Mouse (Mus musculus) C2C12 (cell line): ENCODE measurements around the gene Rpl34. TPM values are rescaled to one million over a fixed set of nuclear protein-coding genes. Genes with fewer than 3 reads are reported as not detected.

ENCODE experiments used
- H3K27me3 ChIP-seq: one replicate; pipeline ENCODE4 v1.6.1; 2011; ENCODE audit not compliant: control insufficient read depth, insufficient read depth, insufficient read length
- H3K36me3 ChIP-seq: one replicate; pipeline ENCODE4 v1.6.1; 2011; ENCODE audit not compliant: control insufficient read depth, insufficient read depth
- H3K4me3 ChIP-seq: one replicate; pipeline ENCODE4 v1.5.1; 2011; ENCODE audit warnings: mild to moderate bottlenecking, control low read depth; ENCODE audit not compliant: poor library complexity, insufficient read depth, severe bottlenecking
- H3K79me2 ChIP-seq: one replicate; pipeline ENCODE4 v1.6.1; 2011; ENCODE audit not compliant: control insufficient read depth, insufficient read depth
- H3K79me3 ChIP-seq: one replicate; pipeline ENCODE4 v1.6.1; 2011; ENCODE audit warnings: low read depth, control low read depth
- H3ac ChIP-seq: one replicate; pipeline ENCODE3; 2011; ENCODE audit warnings: low read depth; ENCODE audit not compliant: control insufficient read depth, insufficient read length
- CEBPB ChIP-seq: IDR thresholded peaks from one replicate; pipeline ENCODE4 v1.6.1; 2011; ENCODE audit warnings: low read depth, mild to moderate bottlenecking, control low read depth, moderate library complexity
- CTCF ChIP-seq: IDR thresholded peaks from one replicate; pipeline ENCODE4 v1.5.1; 2011; ENCODE audit not compliant: control insufficient read depth, insufficient read depth, insufficient read length
- FOSL1 ChIP-seq: IDR thresholded peaks from one replicate; pipeline ENCODE4 v1.8.0; 2011; ENCODE audit warnings: mild to moderate bottlenecking, low read length; ENCODE audit not compliant: poor library complexity, insufficient read depth, severe bottlenecking
- MAX ChIP-seq: IDR thresholded peaks from one replicate; pipeline ENCODE4 v1.6.1; 2011; ENCODE audit warnings: mild to moderate bottlenecking, control low read depth
- MYOD1 ChIP-seq: IDR thresholded peaks from one replicate; pipeline ENCODE4 v1.6.1; 2011; ENCODE audit warnings: low read depth; ENCODE audit not compliant: control insufficient read depth, insufficient read length
- MYOG ChIP-seq: IDR thresholded peaks from one replicate; pipeline ENCODE4 v1.6.1; 2011; ENCODE audit not compliant: control insufficient read depth, insufficient read length; ENCODE audit errors: extremely low read depth
- USF1 ChIP-seq: IDR thresholded peaks from one replicate; pipeline ENCODE4 v1.6.1; 2011; ENCODE audit warnings: low read depth, mild to moderate bottlenecking, control low read depth, moderate library complexity
- polyA plus RNA-seq: library from polyadenylated mRNA; unstranded; fragments of >200 nt; fragmentation: generic; extraction: Trizol; gene quantifications from one replicate; pipeline ENCODE4 v1.2.1, GENCODE M21; 2012; ENCODE audit warnings: missing spikeins

Gene Rpl34
- polyA plus RNA-seq, 1 experiment: 2,364 TPM

DNA sequence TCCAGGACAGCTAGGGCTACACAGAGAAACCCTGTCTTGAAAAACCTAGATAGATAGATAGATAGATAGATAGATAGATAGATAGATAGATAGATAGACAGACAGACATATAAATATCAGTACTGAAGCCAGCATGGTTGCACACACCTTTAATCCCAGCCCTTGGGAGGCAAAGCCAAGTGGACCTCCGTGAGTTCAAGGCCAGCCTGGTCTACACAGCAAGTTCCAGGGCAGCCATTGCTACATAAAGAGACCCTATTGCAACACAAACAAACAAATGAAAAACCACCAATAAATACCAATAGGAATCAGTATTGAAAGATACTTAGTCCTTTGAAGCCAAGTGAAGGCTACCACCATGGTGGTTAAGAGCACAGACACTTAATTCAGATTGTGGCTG is 43.1 kb downstream of the Rpl34 start:
- Histone ChIP-seq H3ac (no peak overlapping the region), H3K36me3 (no peaks in the 10 kb centered on the region), H3K27me3 (no peaks in the 10 kb centered on the region), H3K79me2 (no peaks in the 10 kb centered on the region), H3K4me3 (no peak overlapping the region), H3K79me3 (no peaks in the 10 kb centered on the region)
- TF ChIP-seq MAX: no peak
- TF ChIP-seq CEBPB: no peak
- TF ChIP-seq USF1: no peak
- TF ChIP-seq CTCF: no peak
- no peak for TF ChIP-seq MYOG
- no peak for TF ChIP-seq MYOD1
- no peak for TF ChIP-seq FOSL1

DNA sequence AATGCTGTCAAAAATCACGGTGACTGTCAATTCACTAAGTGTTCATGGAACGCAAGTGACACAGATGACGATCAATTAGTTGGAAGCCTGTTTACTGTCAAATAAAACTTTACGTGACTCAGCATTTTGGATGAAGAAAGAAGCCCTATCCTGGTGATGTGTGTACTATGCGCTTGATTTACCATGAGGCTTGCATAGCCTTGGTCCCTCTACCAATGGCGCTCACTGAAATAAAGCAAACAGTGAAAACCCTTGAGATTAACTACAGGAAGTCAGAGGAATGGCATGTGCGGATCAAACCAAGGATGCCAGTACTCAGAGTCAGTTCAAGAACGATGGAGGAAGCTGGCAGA is 45.2 kb downstream of the Rpl34 start:
- no peaks in the 10 kb centered on the region for H3K79me3 ChIP-seq
- no peak overlapping the region for H3K4me3 ChIP-seq
- H3K36me3 ChIP-seq: no peaks in the 10 kb centered on the region
- H3K27me3 ChIP-seq: no peaks in the 10 kb centered on the region
- no peak overlapping the region for H3ac ChIP-seq
- TF ChIP-seq MYOD1 (no peak), CTCF (no peak), USF1 (no peak), FOSL1 (no peak), MAX (no peak), CEBPB (no peak), MYOG (no peak)
- H3K79me2 ChIP-seq: no peaks in the 10 kb centered on the region

DNA sequence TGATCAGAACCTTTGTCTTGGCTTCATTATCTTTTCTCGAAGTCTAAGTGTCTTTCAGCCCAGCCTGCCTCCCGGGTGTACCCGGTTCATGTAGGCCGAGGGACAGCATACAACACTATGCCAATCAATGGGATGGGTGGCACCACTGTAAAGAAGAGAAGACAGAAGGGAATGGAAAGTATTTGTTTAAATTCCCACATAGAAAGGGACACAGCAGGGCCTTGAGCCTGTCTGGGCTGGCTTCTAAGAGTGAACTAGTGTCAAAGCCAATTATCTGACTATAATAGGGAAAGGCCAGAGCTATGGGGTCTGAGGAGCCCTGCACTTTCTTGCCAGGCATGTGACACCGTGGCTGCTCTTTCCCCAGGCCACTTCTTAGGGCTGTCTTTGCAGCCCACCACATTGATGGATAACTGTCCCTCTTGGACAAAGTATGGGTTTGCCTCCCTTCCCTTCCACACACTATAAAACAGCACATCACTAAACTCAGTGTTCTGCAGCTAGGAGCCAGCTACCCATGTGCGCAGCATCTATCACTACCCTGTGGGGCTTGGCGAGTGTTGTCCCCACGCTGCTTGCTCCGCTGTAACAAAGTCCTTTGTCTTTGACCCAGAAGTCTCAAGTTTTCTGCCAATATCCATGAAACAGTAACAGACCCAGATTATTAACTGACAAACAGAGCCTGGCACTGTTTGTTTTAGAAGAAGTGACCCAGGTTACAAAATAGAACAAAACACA is 45.8 kb downstream of the Rpl34 start:
- Histone ChIP-seq H3K4me3 (no peak overlapping the region), H3K36me3 (no peaks in the 10 kb centered on the region), H3K79me2 (no peaks in the 10 kb centered on the region), H3K27me3 (no peaks in the 10 kb centered on the region), H3K79me3 (no peaks in the 10 kb centered on the region), H3ac (no peak overlapping the region)
- no peak for TF ChIP-seq FOSL1
- no peak for TF ChIP-seq MAX
- no peak for TF ChIP-seq MYOG
- TF ChIP-seq CTCF: no peak
- no peak for TF ChIP-seq USF1
- TF ChIP-seq CEBPB: no peak
- no peak for TF ChIP-seq MYOD1

DNA sequence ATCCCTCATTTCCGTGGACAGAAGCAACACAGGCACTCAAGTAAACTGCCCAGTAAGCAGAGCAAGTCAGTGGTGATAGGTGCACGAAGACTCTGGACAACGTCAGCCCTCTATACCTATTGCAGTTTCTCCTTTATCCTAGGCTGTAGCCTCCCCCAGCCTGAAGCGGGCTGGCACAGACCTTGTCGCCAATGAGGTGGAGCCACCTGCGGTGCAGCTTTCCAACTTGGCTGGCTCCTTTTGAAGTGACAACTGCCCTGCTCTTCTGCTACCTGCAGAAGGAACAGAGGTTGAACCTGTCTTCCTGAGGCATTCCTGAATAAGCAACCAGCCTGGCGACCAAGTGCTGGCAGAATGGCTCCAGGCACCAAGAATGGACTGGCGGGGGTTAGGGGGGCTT is 46.4 kb downstream of the Rpl34 start:
- H3K27me3 ChIP-seq: no peaks in the 10 kb centered on the region
- H3K4me3 ChIP-seq: no peak overlapping the region
- no peak overlapping the region for H3ac ChIP-seq
- H3K79me3 ChIP-seq: no peaks in the 10 kb centered on the region
- no peak for TF ChIP-seq CEBPB
- no peak for TF ChIP-seq MYOG
- no peak for TF ChIP-seq CTCF
- no peak for TF ChIP-seq MYOD1
- TF ChIP-seq USF1: no peak
- no peak for TF ChIP-seq MAX
- TF ChIP-seq FOSL1: no peak
- no peaks in the 10 kb centered on the region for H3K36me3 ChIP-seq
- H3K79me2 ChIP-seq: no peaks in the 10 kb centered on the region

DNA sequence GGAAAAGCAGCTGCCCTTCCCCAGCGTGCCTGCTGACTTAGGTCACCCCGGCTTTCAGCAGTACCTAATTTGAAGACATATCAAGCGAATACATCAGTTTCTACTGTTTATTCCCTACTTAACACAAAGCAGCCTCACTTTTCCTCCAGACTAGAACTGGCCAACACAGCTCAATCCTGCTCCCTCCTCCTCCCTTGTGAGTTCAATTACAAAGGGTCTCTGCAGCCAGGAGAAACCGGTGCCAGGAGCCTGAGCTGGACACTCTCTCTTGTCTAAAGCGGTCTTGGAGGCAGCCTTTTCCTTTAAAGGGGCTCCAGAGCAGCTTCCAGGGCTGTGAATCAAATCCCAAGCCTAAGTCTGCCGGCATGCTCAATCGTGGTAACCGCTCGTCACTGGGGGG is 48.0 kb downstream of the Rpl34 start:
- Histone ChIP-seq H3K4me3 (no peak overlapping the region), H3K36me3 (no peaks in the 10 kb centered on the region), H3K79me3 (no peaks in the 10 kb centered on the region), H3K27me3 (no peaks in the 10 kb centered on the region), H3K79me2 (no peaks in the 10 kb centered on the region), H3ac (no peak overlapping the region)
- TF ChIP-seq USF1: no peak
- TF ChIP-seq FOSL1: no peak
- TF ChIP-seq CTCF: no peak
- TF ChIP-seq MYOD1: no peak
- TF ChIP-seq MAX: no peak
- no peak for TF ChIP-seq CEBPB
- TF ChIP-seq MYOG: no peak
